Mouse (Mus musculus): ENCODE data around the gene Olfr106-ps. TPM values are rescaled to one million over a fixed set of nuclear protein-coding genes. Genes with fewer than 3 reads are reported as not detected.

Olfr106-ps gene
- polyA plus RNA-seq (2015; fragmentation: Nextera tagmentation; extraction: Ambion mirVana): not detected in 2 replicates

GRCm38 (mm10) chr17:37390093-37390492, at the start of gene Olfr106-ps:
Gene Olfr106-ps (plus strand): TSS chr17:37390393.
- Histone ChIP-seq H3K4me2 (no peak within 1 kb of the TSS), H3K27ac (no peak within 1 kb of the TSS), H3K4me1 (replicated peaks) (no peaks in the 10 kb centered on the region), H3K36me3 (no peaks in the 10 kb centered on the region), H3K9me3 (no peaks in the 10 kb centered on the region), H3K9ac (no peak within 1 kb of the TSS), H3K27me3 (no peaks in the 10 kb centered on the region), H3K4me3 (no peak within 1 kb of the TSS)
- 79% methylated on average over 1 of the region's 1 CpGs for WGBS
- no peak for ATAC-seq (ENCODE audit: low FRiP score)

- no peak within 1 kb of the TSS for H3K4me2 ChIP-seq
- no peaks in the 10 kb centered on the region for H3K4me1 ChIP-seq (replicated peaks)
- H3K9ac ChIP-seq: no peak within 1 kb of the TSS
- H3K36me3 ChIP-seq: no peaks in the 10 kb centered on the region
- ATAC-seq (ENCODE audit: low FRiP score): no peak
- H3K9me3 ChIP-seq: no peaks in the 10 kb centered on the region
- no peaks in the 10 kb centered on the region for H3K27me3 ChIP-seq
- H3K27ac ChIP-seq: no peak within 1 kb of the TSS
- H3K4me3 ChIP-seq: no peak within 1 kb of the TSS
These were observed 30.9 kb upstream of the Olfr106-ps start, which contains the start of gene Olfr104-ps for GRCm38 (mm10) chr17:37359282-37359681. Gene Olfr104-ps (plus strand): TSS chr17:37359582.

GRCm38 (mm10) chr17:37378733-37379132, 11.5 kb upstream of the Olfr106-ps start, which contains the start of gene Olfr105-ps:
Gene Olfr105-ps (plus strand): TSS chr17:37379033.
- H3K4me3 ChIP-seq: no peak within 1 kb of the TSS
- H3K9me3 ChIP-seq: no peaks in the 10 kb centered on the region
- H3K4me1 ChIP-seq (replicated peaks): no peaks in the 10 kb centered on the region
- no peak for ATAC-seq (ENCODE audit: low FRiP score)
- H3K36me3 ChIP-seq: no peaks in the 10 kb centered on the region
- no peaks in the 10 kb centered on the region for H3K27me3 ChIP-seq
- no peak within 1 kb of the TSS for H3K9ac ChIP-seq
- H3K4me2 ChIP-seq: no peak within 1 kb of the TSS
- H3K27ac ChIP-seq: no peak within 1 kb of the TSS

GRCm38 (mm10) chr17:37398926-37399325, 8.7 kb downstream of the Olfr106-ps start, which contains the start of gene Olfr107:
Gene Olfr107 (plus strand): TSS chr17:37399226.
- no peaks in the 10 kb centered on the region for H3K9me3 ChIP-seq
- no peak for ATAC-seq (ENCODE audit: low FRiP score)
- no peaks in the 10 kb centered on the region for H3K36me3 ChIP-seq
- H3K4me2 ChIP-seq: no peak within 1 kb of the TSS
- H3K4me3 ChIP-seq: no peak within 1 kb of the TSS
- H3K27me3 ChIP-seq: no peaks in the 10 kb centered on the region
- H3K9ac ChIP-seq: no peak within 1 kb of the TSS
- no peaks in the 10 kb centered on the region for H3K4me1 ChIP-seq (replicated peaks)
- 83% methylated on average over 3 of the region's 3 CpGs for WGBS
- no peak within 1 kb of the TSS for H3K27ac ChIP-seq

GRCm38 (mm10) chr17:37413380-37413779, 23.2 kb downstream of the Olfr106-ps start:
- no peak overlapping the region for H3K9ac ChIP-seq
- no peak overlapping the region for H3K4me3 ChIP-seq
- H3K4me2 ChIP-seq: no peak overlapping the region
- H3K9me3 ChIP-seq: no peaks in the 10 kb centered on the region
- no peaks in the 10 kb centered on the region for H3K27me3 ChIP-seq
- no peak for ATAC-seq (ENCODE audit: low FRiP score)
- no peaks in the 10 kb centered on the region for H3K4me1 ChIP-seq (replicated peaks)
- H3K27ac ChIP-seq: no peak overlapping the region
- H3K36me3 ChIP-seq: no peaks in the 10 kb centered on the region

- no peak for ATAC-seq (ENCODE audit: low FRiP score)
These were observed 55.0 kb downstream of the Olfr106-ps start, which contains the start of gene Olfr108 for GRCm38 (mm10) chr17:37445180-37445579. Gene Olfr108 (plus strand): TSS chr17:37445480.

More at GRCm38 (mm10) chr17:37445180-37445579, 55.0 kb downstream of the Olfr106-ps start, which contains the start of gene Olfr108:
- no peaks in the 10 kb centered on the region for H3K4me1 ChIP-seq (replicated peaks)
- no peak within 1 kb of the TSS for H3K4me3 ChIP-seq
- H3K27ac ChIP-seq: no peak within 1 kb of the TSS
- H3K4me2 ChIP-seq: no peak within 1 kb of the TSS
- H3K27me3 ChIP-seq: no peaks in the 10 kb centered on the region
- H3K9me3 ChIP-seq: no peaks in the 10 kb centered on the region
- no peak within 1 kb of the TSS for H3K9ac ChIP-seq
- WGBS: 71% methylated on average over 1 of the region's 1 CpGs
- no peaks in the 10 kb centered on the region for H3K36me3 ChIP-seq

Other genes starting within 250 kb of the Olfr106-ps start
- gene Olfr93, start 228.9 kb upstream of the Olfr106-ps start, polyA plus RNA-seq (2015; fragmentation: Nextera tagmentation; extraction: Ambion mirVana): not detected in 2 replicates
- gene Ubd, start 196.5 kb upstream of the Olfr106-ps start, polyA plus RNA-seq (2015; fragmentation: Nextera tagmentation; extraction: Ambion mirVana): not detected in 2 replicates
- gene Olfr94, start 189.4 kb upstream of the Olfr106-ps start, polyA plus RNA-seq (2015; fragmentation: Nextera tagmentation; extraction: Ambion mirVana): not detected in 2 replicates
- gene Olfr95, start 177.3 kb upstream of the Olfr106-ps start, polyA plus RNA-seq (2015; fragmentation: Nextera tagmentation; extraction: Ambion mirVana): not detected in 2 replicates
- gene Olfr96, start 170.2 kb upstream of the Olfr106-ps start, polyA plus RNA-seq (2015; fragmentation: Nextera tagmentation; extraction: Ambion mirVana): not detected in 2 replicates
- gene Olfr97, start 153.1 kb upstream of the Olfr106-ps start, polyA plus RNA-seq (2015; fragmentation: Nextera tagmentation; extraction: Ambion mirVana): not detected in 2 replicates
- not detected in 2 replicates for gene Olfr98, start 126.6 kb upstream of the Olfr106-ps start, polyA plus RNA-seq (2015; fragmentation: Nextera tagmentation; extraction: Ambion mirVana)
- 1.1 TPM in 2 replicates for gene H2-M3, start 120.2 kb upstream of the Olfr106-ps start, polyA plus RNA-seq (2015; fragmentation: Nextera tagmentation; extraction: Ambion mirVana)
- gene Olfr99, start 106.9 kb upstream of the Olfr106-ps start, polyA plus RNA-seq (2015; fragmentation: Nextera tagmentation; extraction: Ambion mirVana): 0.14 TPM in 1 of 2 replicates, not detected in the other
- gene Olfr101, start 86.1 kb upstream of the Olfr106-ps start, polyA plus RNA-seq (2015; fragmentation: Nextera tagmentation; extraction: Ambion mirVana): not detected in 2 replicates
- gene Olfr102, start 73.3 kb upstream of the Olfr106-ps start, polyA plus RNA-seq (2015; fragmentation: Nextera tagmentation; extraction: Ambion mirVana): not detected in 2 replicates
- not detected in 2 replicates for gene Olfr103, start 50.7 kb upstream of the Olfr106-ps start, polyA plus RNA-seq (2015; fragmentation: Nextera tagmentation; extraction: Ambion mirVana)
- not detected in 2 replicates for gene Olfr104-ps, start 30.8 kb upstream of the Olfr106-ps start, polyA plus RNA-seq (2015; fragmentation: Nextera tagmentation; extraction: Ambion mirVana)
- not detected in 2 replicates for gene Olfr105-ps, start 11.4 kb upstream of the Olfr106-ps start, polyA plus RNA-seq (2015; fragmentation: Nextera tagmentation; extraction: Ambion mirVana)
- not detected in 2 replicates for gene Olfr107, start 8.8 kb downstream of the Olfr106-ps start, polyA plus RNA-seq (2015; fragmentation: Nextera tagmentation; extraction: Ambion mirVana)
- gene Olfr108, start 55.1 kb downstream of the Olfr106-ps start, polyA plus RNA-seq (2015; fragmentation: Nextera tagmentation; extraction: Ambion mirVana): not detected in 2 replicates
- not detected in 2 replicates for gene Olfr109, start 68.5 kb downstream of the Olfr106-ps start, polyA plus RNA-seq (2015; fragmentation: Nextera tagmentation; extraction: Ambion mirVana)
- gene H2-M2, start 93.2 kb downstream of the Olfr106-ps start, polyA plus RNA-seq (2015; fragmentation: Nextera tagmentation; extraction: Ambion mirVana): not detected in 2 replicates
- not detected in 2 replicates for gene Olfr110, start 102.1 kb downstream of the Olfr106-ps start, polyA plus RNA-seq (2015; fragmentation: Nextera tagmentation; extraction: Ambion mirVana)
- gene Olfr111, start 117.6 kb downstream of the Olfr106-ps start, polyA plus RNA-seq (2015; fragmentation: Nextera tagmentation; extraction: Ambion mirVana): not detected in 2 replicates
- gene Olfr112, start 179.1 kb downstream of the Olfr106-ps start, polyA plus RNA-seq (2015; fragmentation: Nextera tagmentation; extraction: Ambion mirVana): not detected in 2 replicates
- gene Olfr113, start 187.3 kb downstream of the Olfr106-ps start, polyA plus RNA-seq (2015; fragmentation: Nextera tagmentation; extraction: Ambion mirVana): not detected in 2 replicates
- not detected in 2 replicates for gene Olfr114, start 202.3 kb downstream of the Olfr106-ps start, polyA plus RNA-seq (2015; fragmentation: Nextera tagmentation; extraction: Ambion mirVana)
- not detected in 2 replicates for gene Olfr115, start 236.7 kb downstream of the Olfr106-ps start, polyA plus RNA-seq (2015; fragmentation: Nextera tagmentation; extraction: Ambion mirVana)
- gene Olfr116, start 236.8 kb downstream of the Olfr106-ps start, polyA plus RNA-seq (2015; fragmentation: Nextera tagmentation; extraction: Ambion mirVana): not detected in 2 replicates